Mouse (Mus musculus) cerebellum, postnatal 10 days (tissue): ENCODE measurements around the gene Acvr1.

Source experiments
- DNase-seq, 2 experiments: peaks; one replicate each; pipeline ENCODE4 v3.0.0; 2021; ENCODE audit warnings: mixed read lengths in 2 of 2

The Acvr1 gene

DNA sequence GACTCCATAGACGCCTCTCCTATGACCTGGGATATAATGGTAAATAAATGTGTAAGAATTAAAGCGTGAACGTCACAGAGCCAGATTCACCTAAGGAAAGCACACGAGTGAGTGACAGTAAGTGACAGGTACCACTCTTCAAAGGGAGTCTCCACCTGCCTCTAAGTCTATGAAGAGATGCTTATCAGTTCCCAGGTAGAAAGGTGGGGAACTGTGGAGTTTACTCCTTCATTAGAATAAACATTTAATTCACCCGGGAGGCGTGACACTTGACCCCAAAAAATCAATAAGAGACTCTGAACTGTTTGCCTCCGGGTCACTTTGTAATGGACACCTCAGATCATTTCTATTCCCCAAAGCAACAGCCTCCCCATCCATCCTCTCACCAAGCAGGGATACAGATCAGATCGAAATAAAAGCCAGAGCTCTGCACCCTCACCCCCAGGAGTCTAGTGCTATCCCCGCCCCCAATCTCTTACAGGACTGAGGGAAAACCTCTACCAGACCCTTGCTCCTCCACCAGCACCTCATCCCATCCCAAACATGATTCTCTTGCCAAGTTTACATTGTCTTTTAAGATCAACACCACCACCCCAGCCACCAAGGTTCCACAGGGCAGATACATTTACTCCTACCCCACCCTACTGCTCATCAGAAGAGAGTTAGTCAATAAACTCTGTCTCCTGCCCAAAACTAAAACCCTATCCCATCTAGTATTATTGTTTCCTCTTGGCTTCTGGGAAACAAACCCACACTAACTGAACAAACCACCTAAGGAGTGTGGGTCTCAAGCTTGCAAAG is 9.7 kb downstream of the Acvr1 start:
- no peak for DNase-seq

DNA sequence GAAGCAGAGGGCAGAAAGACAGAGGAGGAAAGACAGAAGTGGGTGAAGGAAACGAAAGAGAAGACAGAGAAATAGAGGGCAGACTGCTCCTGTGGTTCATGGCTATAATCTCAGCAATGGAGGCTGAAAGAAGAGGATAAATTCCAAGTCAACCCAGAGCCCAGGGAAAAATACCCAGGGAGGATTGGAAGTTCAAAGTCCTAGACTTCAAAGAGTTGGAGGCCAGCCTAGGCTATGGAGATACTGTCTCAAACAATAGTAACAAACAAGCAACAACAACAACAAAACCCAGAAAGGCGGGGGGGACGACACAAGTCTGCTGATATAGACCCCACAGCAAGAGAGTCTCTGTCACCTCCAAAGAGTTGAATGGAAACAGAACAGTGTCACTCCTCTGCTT is 14.7 kb downstream of the Acvr1 start:
- DNase-seq = no peak

DNA sequence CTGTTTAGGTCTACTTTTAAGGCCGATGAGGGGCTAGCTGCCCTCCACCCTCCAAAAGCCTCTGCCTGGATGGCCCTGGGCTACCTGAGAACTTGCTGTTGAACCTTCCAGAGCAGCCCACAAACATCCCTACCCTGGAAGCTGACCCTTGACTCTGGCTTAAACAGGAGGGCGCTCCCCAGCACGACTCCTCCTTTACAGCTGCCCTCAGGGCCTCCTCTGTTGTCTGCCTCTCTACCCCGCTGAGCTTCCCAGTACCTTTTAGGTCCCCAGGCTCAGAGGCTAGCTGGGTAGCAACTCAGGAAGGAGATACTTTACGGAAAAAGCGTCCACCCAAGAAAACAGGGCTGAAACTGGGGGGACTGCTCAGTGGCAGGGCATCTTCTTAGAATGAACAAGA is 15.1 kb downstream of the Acvr1 start:
- DNase-seq = no peak

DNA sequence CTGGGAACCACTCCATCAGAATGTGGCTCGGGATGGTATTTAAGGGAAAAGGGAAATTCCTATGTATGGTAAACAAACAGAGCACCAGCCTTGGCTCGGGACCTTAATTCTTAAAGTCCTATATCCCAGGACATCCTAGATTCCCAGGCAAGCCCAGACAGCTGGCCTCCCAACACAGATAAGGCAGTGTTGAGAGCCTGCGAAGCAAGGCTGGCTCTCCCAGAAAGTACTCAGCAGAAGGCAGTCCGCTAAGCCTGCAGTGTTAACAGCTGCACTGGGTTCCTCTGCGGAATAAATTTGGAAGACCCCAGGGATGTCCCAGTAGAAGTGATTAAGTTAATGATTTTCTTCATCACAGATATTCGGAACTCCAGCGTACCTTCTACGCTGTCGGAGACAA is 16.5 kb downstream of the Acvr1 start:
- DNase-seq = no peak

DNA sequence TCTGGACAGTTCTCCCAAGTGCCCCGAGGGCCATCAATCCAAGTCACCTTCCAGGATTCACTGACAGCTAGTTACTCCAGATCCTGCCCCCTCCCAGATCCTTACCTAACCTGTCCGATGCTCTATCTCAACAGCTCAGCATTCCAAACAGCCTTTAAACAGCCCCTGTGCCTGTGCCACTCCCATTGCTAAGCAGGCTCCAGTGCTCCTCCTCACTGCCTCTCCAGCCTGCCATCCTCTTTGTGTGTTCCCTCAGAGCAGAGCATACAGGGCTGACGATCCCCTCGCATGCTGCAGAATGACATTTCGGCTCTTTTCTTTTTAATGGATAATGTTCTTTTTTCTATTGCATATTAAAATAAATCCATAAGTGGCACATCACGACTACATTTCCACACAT is 17.0 kb downstream of the Acvr1 start:
- DNase-seq = no peak

DNA sequence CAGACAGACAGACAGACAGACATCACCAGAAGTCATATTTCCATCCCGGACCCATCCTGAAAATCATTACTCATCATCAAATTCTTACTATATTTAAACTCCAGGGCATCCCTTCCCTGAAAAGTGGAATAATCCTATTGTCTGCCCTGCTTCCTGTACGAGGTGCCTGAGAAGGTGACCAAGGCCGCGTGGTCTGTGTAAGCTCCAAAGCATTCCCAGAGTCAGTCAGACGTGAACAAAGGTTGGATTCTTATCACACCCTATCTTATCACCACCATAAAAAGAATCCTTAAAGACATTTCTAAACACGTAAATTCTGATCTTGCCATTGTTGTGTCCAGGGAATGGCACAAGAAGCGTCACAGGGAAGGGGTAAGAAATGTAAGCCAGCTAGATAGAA is 18.0 kb downstream of the Acvr1 start:
- DNase-seq = no peak

DNA sequence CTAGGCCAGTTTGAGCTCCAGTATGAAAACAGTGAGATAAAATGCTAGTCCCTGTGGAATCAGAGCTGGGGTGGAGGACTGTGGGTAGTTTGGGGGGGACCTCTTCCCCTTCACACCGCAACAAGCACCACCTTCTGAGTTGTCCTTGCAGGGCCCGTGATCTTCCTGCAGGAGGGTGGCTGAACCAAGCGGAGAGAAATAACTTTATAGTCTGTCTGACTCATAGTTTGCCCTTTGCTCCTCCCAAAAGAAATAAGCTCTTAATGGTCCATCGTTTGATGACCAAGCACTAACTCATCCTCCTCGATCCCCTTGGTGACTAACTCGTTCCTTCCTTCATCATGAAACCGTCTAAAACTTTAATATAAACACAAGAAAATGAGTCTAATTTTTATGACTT is 20.7 kb downstream of the Acvr1 start:
- no peak for DNase-seq

DNA sequence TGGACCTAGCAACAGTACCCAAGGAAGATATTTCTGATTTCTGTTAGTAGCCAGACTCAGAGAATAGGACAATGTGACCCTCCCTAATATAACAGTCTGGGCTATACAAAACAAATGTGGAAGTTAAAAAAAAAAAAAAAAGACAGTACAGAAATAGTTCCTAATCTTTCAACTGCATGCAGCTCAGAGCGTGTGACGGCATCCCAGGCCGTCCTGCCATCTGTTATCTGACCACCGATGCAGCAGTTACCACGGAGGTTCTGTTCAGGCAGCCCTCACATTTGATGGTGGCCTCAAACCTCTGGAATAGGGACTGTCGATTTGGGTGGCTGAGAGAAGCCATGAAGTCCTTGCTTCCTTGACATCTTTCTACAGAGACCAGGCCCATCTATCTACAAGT is 22.6 kb downstream of the Acvr1 start:
- DNase-seq = no peak

DNA sequence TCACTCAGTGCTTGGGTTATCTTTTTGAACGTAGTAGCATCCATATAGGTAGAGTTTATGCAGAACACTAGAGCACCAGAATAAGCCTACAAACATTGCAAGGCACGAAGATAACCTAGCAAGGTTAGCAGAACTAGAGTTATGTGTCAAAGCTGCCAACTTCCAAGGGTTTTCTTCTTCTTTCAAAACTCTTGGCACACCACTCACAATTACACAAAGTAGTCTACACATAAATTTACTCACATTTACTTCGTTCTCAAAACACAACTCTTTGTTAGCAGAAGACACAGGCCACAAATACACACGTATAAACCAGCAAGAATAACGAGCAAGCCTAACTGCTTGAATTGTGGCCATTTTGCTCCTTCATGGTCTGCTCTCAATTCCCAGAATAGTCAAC is 23.7 kb downstream of the Acvr1 start:
- DNase-seq = no peak

DNA sequence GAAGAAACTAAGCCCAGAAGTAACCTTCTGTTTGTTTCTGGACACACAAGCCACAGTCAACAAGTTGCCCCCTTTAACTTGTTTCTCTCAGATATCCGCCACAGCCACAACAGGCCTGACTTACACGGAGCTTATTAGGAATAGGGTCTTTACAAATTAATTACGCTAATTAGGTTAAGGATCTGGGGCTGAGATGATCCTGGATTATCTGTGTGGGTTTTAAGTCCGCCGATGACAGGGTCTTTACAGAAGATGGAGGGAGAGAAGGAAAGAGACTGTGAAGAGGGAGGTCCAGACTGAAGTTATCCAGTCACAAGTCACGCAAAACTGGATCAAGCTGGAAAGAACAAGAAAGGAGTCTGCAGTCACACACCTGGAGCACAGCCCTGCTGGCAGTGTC is 28.8 kb downstream of the Acvr1 start:
- DNase-seq = no peak

DNA sequence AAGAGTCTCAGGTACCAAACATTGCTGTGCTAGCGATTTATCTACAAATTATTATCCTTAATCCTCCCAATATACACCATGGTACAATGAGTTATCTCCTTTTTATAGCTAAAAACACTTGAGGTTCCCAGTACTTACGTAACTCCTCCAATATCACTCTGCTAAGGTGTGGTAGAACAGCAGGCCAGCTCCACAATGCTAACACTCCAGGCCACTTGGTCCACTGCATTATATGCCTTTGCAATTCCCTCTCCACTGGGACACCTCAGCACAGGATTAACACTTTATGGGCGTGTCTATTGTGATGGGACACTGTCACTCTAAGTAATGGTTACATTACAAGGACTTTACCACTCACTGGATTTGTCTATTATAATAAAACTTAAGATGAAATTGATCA is 30.2 kb downstream of the Acvr1 start:
- DNase-seq = no peak

DNA sequence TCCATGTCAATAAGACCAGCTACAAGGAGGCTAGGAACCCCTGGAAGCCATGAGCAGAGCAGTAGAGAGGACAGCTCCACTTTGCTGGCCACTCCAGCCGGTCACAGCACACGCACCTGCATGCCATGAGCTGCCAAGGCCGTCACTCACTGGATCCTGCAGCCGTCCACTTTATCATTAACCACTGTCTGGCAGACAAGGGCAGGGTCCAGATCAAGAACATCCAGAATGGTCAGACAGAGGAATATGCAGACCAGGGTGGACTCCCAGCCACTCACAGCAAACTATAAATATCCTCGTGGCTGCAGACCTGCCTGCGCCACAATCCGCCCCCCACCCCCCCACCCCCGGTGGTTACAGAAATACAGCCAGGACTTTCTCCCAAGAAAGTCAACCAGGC is 31.7 kb downstream of the Acvr1 start:
- no peak for DNase-seq

DNA sequence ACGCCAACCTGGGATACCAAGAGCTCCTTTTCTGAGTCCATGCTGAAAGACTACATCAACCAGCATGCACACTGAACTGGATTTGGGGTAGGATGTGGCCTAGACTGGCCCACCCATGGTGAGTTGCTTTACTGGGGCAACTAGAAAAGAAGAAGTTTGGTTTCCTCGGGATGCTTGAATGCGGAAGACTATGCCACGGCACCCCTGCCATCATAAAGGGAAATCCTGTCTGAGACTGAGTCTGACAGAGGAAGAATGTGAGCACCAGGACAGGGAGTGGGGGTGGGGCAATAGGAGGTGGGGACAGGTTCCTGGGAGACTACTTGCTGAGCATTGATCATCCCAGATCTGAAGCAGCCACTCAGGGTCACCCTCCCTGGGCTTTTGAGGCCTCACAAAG is 32.6 kb downstream of the Acvr1 start:
- DNase-seq = no peak

DNA sequence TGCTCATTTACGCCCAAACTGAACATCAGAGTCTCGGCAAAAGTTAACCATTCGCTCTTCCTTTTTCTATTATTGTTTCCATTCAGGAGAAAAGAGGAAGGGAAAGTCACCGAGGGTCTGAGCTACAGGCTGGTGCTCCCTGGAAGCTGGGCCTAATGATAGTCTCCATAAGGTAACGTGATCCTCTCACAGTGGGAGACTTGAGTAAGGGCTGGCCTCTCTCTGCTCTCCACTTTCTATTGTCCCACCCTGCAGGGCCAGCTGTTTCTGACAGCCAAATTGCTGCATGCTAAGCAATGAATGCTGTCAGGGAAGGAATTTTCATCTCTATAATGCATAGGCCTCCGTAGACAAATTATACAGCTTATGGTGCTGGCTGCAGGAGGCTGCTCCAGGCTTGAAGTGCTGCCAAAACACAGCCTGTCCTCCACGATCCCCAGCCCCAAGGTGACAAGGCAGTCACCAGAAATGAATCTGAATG is 33.4 kb downstream of the Acvr1 start:
- peak; percentile 68 to 72 for DNase-seq

DNA sequence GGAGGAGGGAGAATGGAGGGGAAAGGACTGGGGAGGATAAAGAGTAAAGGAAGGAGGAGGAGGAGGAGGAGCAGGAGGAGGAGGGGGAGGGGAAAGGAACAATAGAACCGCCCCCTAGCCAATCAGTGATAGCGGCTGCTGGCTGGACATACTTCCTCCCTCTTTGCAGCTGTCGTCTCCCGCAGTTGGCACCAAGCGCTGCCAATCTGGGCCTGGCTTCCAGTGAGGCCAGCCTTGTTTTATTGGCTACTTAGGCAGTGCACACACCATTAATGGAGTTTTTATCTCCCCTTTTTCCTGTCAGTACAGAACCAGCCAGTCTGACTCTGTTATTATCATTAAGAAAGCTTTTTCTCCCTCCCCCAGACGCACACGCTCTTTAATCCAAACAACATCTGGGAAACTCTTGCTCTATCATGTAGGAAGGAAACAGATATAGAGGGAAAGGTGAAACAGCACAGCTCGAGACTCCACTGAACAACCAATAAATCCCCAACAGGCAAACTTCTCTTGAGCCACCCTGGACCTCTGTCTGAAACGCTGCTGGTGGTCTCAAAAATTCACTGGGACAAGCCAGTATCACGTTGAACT is 34.6 kb downstream of the Acvr1 start:
- peak; percentile 85 to 90 for DNase-seq

DNA sequence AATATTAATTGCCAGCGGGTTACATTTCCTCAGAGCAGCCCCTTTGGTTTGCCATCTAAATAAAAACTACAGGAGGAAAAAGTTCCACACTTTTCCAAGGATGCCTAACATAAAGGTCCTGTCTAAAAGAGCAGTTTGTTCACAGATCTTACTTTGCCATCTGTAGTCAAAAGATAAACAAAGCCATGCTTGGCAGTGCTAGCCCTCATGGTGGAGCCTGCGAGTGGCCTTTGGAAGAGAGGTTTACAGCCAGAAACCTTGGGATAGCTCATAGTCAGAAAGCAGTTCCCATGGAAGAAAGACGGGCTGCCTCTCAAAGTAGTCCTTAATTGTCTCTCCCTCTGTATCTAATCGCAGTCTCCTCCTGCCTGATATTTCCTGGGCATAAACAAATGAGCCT is 36.4 kb downstream of the Acvr1 start:
- DNase-seq = no peak

DNA sequence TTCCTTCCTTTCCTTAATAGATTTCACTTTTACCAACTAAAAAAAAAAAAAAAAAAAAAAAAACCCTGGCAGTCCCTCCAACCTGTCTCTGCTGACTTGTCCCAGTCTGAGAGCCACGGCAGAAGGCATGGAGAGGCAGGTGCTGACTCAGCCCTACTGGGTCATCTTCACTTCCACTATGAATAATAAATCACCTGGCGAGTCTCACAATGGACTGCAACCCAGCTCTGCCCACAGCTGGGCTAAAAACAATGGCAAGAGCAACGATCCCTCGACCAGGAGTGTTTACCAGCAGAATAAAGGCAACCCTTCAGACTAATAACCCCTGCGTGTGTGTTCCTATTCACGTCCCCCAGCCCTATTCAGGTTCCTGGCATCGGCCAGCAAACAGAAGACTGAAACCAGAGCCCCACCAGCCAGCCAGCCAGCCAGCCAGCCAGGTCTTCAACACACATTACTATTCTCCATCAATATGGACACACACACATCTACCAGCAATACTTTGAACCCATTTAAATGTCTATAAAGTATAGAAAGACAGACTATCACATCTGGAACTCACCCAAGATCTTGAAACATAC is 37.0 kb downstream of the Acvr1 start:
- peak; percentile 50 to 51 for DNase-seq

DNA sequence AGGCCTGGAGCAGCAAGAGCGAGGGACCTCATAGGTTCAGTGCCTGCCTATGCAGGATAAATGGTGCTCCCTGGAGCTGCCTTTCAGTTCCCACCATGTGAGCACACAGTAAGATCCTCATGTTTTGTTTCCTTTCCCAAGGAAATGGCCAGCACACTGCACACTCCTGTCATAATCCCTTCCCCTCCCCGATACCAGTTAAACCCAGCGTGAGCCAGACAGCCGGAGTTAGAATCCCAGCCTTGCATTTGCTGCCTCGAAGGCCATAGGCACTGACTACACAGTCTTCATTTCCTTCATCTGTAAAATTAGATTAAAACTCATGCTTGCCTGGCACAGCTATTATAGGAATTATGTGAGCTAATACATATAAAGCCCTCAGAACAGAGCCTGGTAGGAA is 37.6 kb downstream of the Acvr1 start:
- no peak for DNase-seq

DNA sequence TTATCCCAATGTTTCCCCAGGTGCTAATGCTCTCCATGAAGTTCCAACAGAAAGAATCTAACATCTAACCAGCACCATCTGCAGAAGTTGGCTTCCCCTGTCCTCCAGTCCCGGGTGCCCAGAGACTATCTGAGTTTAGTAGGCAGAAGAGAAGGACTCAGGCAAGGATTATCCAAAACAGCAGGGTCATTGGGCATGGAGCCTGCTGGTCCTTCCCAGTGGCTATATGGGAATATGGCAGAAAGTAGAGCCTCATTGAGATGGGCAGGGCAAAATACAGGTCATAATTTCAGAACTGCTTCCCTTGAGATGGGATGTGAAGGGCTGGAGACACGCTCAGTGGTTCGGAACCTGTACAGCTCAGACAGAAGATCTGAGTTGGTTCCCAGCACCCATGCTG is 39.2 kb downstream of the Acvr1 start:
- DNase-seq = peak; percentile 52 to 67

DNA sequence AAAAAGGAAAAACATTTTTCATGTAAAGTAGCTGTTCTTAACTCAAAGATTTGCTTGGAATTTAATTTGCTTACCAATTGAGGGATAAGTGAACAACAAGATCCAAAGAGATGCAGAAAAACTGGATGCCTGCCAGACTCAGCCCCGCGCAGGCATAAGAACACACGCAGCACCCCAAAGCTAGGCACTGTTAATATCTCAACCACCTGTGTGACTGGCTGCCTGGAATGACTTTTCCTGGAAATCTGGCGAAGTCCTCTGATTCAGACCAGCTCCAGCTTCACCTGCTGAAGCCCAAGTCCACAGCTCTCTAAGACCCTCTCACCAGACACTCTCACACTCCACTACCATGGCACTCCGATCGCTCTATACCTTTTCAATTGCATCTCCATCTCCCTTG is 42.6 kb downstream of the Acvr1 start:
- DNase-seq = peak; percentile 42 to 47

DNA sequence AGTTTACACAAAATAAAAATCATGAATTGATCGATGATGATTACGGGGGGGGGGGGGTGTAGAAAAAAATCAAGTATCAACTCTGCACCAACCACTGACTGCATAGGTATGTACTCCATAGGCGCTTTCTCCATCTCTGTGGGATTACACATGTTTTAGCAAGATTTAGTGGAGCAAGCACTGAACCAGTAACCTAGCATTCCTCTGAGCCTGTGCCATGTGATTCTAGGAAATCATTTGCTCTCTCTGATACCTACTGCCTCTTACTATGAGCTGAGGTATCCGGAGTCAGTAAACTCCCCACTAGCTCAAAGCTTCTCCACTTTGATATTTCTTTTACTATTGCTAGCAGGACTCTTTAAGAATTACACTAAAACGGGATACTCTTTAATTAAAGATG is 43.1 kb downstream of the Acvr1 start:
- DNase-seq = no peak

DNA sequence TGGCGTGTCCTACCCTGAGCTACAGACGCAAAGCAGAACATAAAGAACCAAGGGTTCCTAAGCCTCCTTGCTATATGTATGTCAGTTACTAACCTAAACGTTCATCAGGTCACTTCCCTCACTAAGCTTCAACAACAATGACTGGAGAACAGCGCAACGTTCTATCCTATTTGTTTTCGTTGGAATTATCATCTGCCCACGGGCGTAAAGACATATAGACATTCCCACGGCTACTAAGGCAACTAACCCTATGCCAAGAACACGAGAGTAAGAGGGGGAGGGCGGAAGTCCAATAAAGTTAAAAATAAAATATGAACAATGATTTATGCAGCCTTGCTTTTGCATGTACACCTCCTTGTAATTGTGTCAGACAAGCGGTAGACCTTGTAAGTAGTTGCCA is 43.9 kb downstream of the Acvr1 start:
- DNase-seq = no peak

DNA sequence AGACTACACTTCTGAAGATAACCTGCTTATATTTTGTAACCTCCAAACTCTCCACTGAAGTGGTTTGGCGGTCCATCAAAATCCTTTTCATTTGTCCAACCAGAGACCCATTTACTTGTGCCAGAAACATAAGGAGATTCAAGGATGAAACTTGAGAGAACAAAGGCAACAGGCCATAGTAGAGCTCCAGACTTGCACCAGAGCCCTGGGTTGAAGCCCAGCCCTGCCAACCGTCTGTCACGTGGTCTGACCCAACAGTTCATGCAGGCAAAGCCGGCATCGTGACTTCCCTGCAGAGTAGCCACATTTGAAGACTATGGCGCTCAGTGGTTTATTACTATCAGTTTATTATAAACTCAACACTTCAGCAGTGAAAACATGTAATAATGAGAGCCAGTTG is 45.3 kb downstream of the Acvr1 start:
- peak; percentile 49 to 63 for DNase-seq

DNA sequence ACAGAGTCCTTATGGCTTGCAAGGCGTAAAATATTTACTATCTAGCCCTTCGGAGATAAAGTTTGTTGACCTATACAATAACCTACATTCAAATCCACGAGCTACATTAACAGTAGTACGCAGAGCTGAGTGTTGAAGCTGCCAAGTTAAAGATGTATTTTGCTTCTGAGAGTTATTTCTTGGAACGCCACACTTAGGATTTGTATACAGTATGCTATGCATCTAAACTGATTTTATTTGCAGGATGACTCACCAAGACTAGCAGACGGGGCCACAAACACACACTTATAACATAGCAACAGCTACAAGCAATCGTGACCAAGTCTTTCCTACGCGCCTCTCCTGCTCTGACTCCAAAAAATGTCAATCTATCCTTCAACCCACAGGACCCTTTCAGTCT is 46.2 kb downstream of the Acvr1 start:
- DNase-seq = no peak
